Mouse (Mus musculus) ES-Bruce4 (cell line): ENCODE measurements around the gene Krt81.

Experiments
- CTCF ChIP-seq: IDR thresholded peaks from one replicate; pipeline ENCODE4 v1.8.1; 2011; ENCODE audit warnings: low read depth, low read length
- EP300 ChIP-seq: IDR thresholded peaks from 2 replicates; pipeline ENCODE4 v1.6.1; 2011; ENCODE audit warnings: low read depth, low read length; ENCODE audit not compliant: insufficient read depth
- POLR2A ChIP-seq: IDR thresholded peaks from one replicate; pipeline ENCODE4 v1.8.1; 2011; ENCODE audit warnings: low read length; ENCODE audit not compliant: insufficient read depth

DNA sequence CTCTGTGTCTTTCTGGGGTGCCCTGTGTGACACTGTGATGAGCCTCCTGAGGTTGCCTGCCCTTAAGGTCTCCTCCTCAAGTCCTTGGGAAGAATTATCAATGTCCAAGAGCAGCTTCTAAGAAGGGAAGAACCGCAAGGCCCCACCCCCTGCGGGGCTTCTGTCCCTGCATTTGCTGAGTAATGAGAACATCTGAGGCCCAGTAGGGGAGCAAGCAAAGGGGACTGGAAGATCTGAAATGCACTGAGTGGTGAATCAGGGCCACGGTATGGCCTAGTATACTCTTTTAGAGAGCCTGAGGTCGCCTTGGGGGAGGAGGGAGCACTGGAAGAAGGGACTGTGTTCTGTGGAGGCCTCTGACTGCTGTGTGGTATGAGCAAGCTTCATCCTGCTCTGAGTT is 18.5 kb upstream of the Krt81 start:
- TF ChIP-seq CTCF (no peak), POLR2A (no peak), EP300 (no peak)
